Mouse (Mus musculus): Measurements from ENCODE around the gene Ripor3. TPM values are rescaled to one million over a fixed set of nuclear protein-coding genes. Genes with fewer than 3 reads are reported as not detected.

The Ripor3 gene
- total and polyA plus RNA-seq, 3 experiments = 0.17 TPM; not detected in 2

- Histone ChIP-seq H3K27ac (ENCODE audit: insufficient read depth, low read depth) (no peak overlapping the region), H3K9ac (ENCODE audit: insufficient read depth, low read depth) (no peak overlapping the region), H3K27me3 (replicated peaks) (no peaks in the 10 kb centered on the region), H3K79me2 (replicated peaks; ENCODE audit: control insufficient read depth, extremely low read depth, insufficient read depth, poor library complexity, severe bottlenecking) (peaks cover 87% of the 10 kb centered on the region), H3K4me3 (replicated peaks in 1 of 3; ENCODE audit: low read depth in 2 of 3, low read length in 2 of 3, poor library complexity in 1 of 3) (no peak overlapping the region), H3K36me3 (replicated peaks in 1 of 2; ENCODE audit: control insufficient read depth in 1 of 2, insufficient read depth in 1 of 2, low read length in 1 of 2) (peaks cover 2 to 50% of the 10 kb centered on the region in 2 experiments), H3K4me1 (ENCODE audit: control insufficient read depth in 1 of 2, insufficient read depth in 2 of 2) (peaks cover 68 to 96% of the 10 kb centered on the region in 2 experiments), H3K9me3 (replicated peaks; ENCODE audit: low read length) (no peaks in the 10 kb centered on the region), H3K4me2 (ENCODE audit: insufficient read depth, low read depth, poor library complexity, severe bottlenecking) (no peak overlapping the region)
- dilution Hi-C loops (cut with MboI; ENCODE audit: extremely low pct_ligation_motif_present, extremely low pct_unique_long_range_greater_than_20kb, low sequenced_read_pairs) (no loop called here), in situ Hi-C loops (cut with MboI; ENCODE audit: low pct_ligation_motif_present, low pct_unique_long_range_greater_than_20kb, low sequenced_read_pairs) (no loop called here)
- TF ChIP-seq ZC3H11A (IDR thresholded peaks at IDR 0.05; ENCODE audit: low read depth, low read length) = no peak
- peak in 1 of 2 experiments; percentile 69; a peak in 3 of 4 replicates for TF ChIP-seq CTCF (conservative IDR thresholded peaks at IDR 0.05 in 1 of 2, IDR thresholded peaks at IDR 0.05 in 1 of 2; ENCODE audit: low read depth in 2 of 2, low read length in 2 of 2)
- no peak for TF ChIP-seq IRF4 (IDR thresholded peaks at IDR 0.05; ENCODE audit: low read depth, low read length)
- no peak for TF ChIP-seq GABPA (IDR thresholded peaks at IDR 0.05; ENCODE audit: insufficient replicate concordance, low read depth, low read length)
- TF ChIP-seq POLR2AphosphoS2 (IDR thresholded peaks at IDR 0.05; ENCODE audit: low read depth, low read length) = no peak
- TF ChIP-seq JUN (IDR thresholded peaks at IDR 0.05; ENCODE audit: insufficient read depth, low read depth, low read length) = no peak
- TF ChIP-seq MEF2A (IDR thresholded peaks at IDR 0.05; ENCODE audit: borderline replicate concordance, low read depth, low read length) = no peak; the same call in 1 of the 2 replicates
- TF ChIP-seq BHLHE40 (IDR thresholded peaks at IDR 0.05; ENCODE audit: low read depth, low read length) = peak; percentile 10; the same call in 1 of the 2 replicates
- TF ChIP-seq SIN3A (IDR thresholded peaks at IDR 0.05; ENCODE audit: low read length) = 0 out of 2 replicates have a peak, but pooled peaks have one; percentile 34
- TF ChIP-seq ZKSCAN1 (IDR thresholded peaks at IDR 0.05; ENCODE audit: borderline replicate concordance, low read depth, low read length) = no peak
- TF ChIP-seq USF1 (IDR thresholded peaks at IDR 0.05; ENCODE audit: low read depth, low read length) = no peak
- TF ChIP-seq UBTF (IDR thresholded peaks at IDR 0.05; ENCODE audit: low read depth, low read length) = no peak
- TF ChIP-seq NRF1 (IDR thresholded peaks at IDR 0.05; ENCODE audit: low read depth, low read length) = no peak
- TF ChIP-seq ETS1 (conservative IDR thresholded peaks at IDR 0.05; ENCODE audit: low read depth, low read length) = 0 out of 2 replicates have a peak, but pooled peaks have one; percentile 27
- no peak for TF ChIP-seq ELF1 (IDR thresholded peaks at IDR 0.05; ENCODE audit: low read depth, low read length)
- no peak for TF ChIP-seq RCOR1 (conservative IDR thresholded peaks at IDR 0.05; ENCODE audit: low read depth, low read length)
- TF ChIP-seq MAX (IDR thresholded peaks at IDR 0.05; ENCODE audit: low read length) = no peak
- TF ChIP-seq CHD1 (IDR thresholded peaks at IDR 0.05; ENCODE audit: low read depth, low read length) = no peak
- 0 out of 2 replicates have a peak, but pooled peaks have one; percentile 20 for TF ChIP-seq MAZ (IDR thresholded peaks at IDR 0.05; ENCODE audit: low read depth, low read length)
- no peak for TF ChIP-seq MAFK (IDR thresholded peaks at IDR 0.05; ENCODE audit: insufficient replicate concordance, low read length)
- no peak for TF ChIP-seq CHD2 (IDR thresholded peaks at IDR 0.05; ENCODE audit: low read length)
- no peak for TF ChIP-seq HCFC1 (IDR thresholded peaks at IDR 0.05; ENCODE audit: low read depth, low read length)
- TF ChIP-seq POLR2A (IDR thresholded peaks at IDR 0.05; ENCODE audit: low read depth, low read length) = no peak
- TF ChIP-seq E2F4 (IDR thresholded peaks at IDR 0.05; ENCODE audit: insufficient replicate concordance, low read depth, low read length) = no peak
- TF ChIP-seq JUND (conservative IDR thresholded peaks at IDR 0.05; ENCODE audit: low read depth, low read length) = no peak
- TF ChIP-seq RAD21 (IDR thresholded peaks at IDR 0.05; ENCODE audit: low read depth, low read length) = peak; percentile 53
- no peak for TF ChIP-seq MXI1 (IDR thresholded peaks at IDR 0.05; ENCODE audit: low read depth, low read length)
- no peak for TF ChIP-seq ZMIZ1 (IDR thresholded peaks at IDR 0.05; ENCODE audit: low read depth, low read length)
- no peak for TF ChIP-seq EP300 (IDR thresholded peaks at IDR 0.05; ENCODE audit: low read length)
- TF ChIP-seq NELFE (IDR thresholded peaks at IDR 0.05; ENCODE audit: low read depth, low read length) = no peak
- TF ChIP-seq TBP (conservative IDR thresholded peaks at IDR 0.05; ENCODE audit: low read depth, low read length) = no peak
- peak; percentile 46; the same call in 1 of the 2 replicates for TF ChIP-seq ZNF384 (IDR thresholded peaks at IDR 0.05; ENCODE audit: low read depth, low read length)
- TF ChIP-seq MYC (IDR thresholded peaks at IDR 0.05; ENCODE audit: low read depth, low read length) = 0 out of 2 replicates have a peak, but pooled peaks have one; percentile 43
- peak; percentile 66 for TF ChIP-seq SMC3 (IDR thresholded peaks at IDR 0.05; ENCODE audit: low read depth, low read length)
- TF ChIP-seq USF2 (conservative IDR thresholded peaks at IDR 0.05; ENCODE audit: low read depth, low read length) = no peak
- TF ChIP-seq TCF12 (IDR thresholded peaks at IDR 0.05; ENCODE audit: low read depth, low read length) = no peak
- no peak for TF ChIP-seq PAX5 (IDR thresholded peaks at IDR 0.05; ENCODE audit: low read length)
- no peak for TF ChIP-seq KAT2A (IDR thresholded peaks at IDR 0.05; ENCODE audit: insufficient replicate concordance, low read length)
- no peak for DNase-seq (ENCODE audit: extremely low read depth)
Measured at GRCm38 (mm10) chr2:167957539-167957938, 52.9 kb downstream of the Ripor3 start.

Data from CH12.LX (cell line).